In the genomic region with DNA sequence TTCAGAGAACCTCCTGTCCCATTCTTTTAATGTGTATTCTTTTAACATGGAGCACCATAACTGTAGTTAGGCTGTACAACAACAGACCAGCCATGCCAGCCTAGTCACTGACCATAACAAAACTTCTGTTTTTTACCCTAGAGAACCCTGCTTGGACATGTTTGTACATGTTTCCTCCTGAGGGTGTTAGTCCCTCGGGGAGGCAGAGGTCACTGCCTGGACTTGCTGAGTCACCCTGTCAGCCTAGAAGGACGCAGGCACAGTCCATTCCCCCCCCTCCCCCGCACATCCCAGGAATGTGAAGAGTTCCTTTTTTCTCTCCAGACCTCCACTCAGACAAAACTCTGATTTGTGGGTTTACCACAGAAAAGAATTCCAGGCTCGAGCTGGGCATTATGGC, we compare ENCODE assay signal across 8 mouse cellular contexts. TPM values are rescaled to one million over a fixed set of nuclear protein-coding genes. Genes with fewer than 3 reads are reported as not detected.
A peak's percentile ranks its signal among the peaks of the same experiment; 100 is the strongest.
DNase-seq lines count a peak whose midpoint lies in the region; ATAC-seq and TF ChIP-seq lines count a peak whose summit lies in the region.

No protein-coding gene starts in this region.

- 5% methylated on average over 4 of the region's 4 CpGs for WGBS in embryonic facial prominence, embryonic 11.5 days
- 4% methylated on average over 4 of the region's 4 CpGs for WGBS in intestine, embryonic 15.5 days
- WGBS in lung, embryonic 14.5 days, result 3% methylated on average over 4 of the region's 4 CpGs

- no peak overlapping the region for H3K4me3 ChIP-seq in layer of hippocampus, adult 2 months
- H3K4me3 ChIP-seq in embryonic facial prominence, embryonic 11.5 days (ENCODE audit: low read depth, low read length), result no peak overlapping the region
- no peak overlapping the region for H3K4me3 ChIP-seq in intestine, embryonic 15.5 days (replicated peaks)
- no peak overlapping the region for H3K4me3 ChIP-seq in lung, embryonic 14.5 days (ENCODE audit: low read depth, low read length)

- H3K27me3 ChIP-seq in embryonic facial prominence, embryonic 11.5 days (ENCODE audit: control insufficient read depth, insufficient read depth, low read length), result no peaks in the 10 kb centered on the region
- no peaks in the 10 kb centered on the region for H3K27me3 ChIP-seq in intestine, embryonic 15.5 days (replicated peaks)
- no peaks in the 10 kb centered on the region for H3K27me3 ChIP-seq in lung, embryonic 14.5 days (ENCODE audit: insufficient read depth, low read length)

- H3K4me1 ChIP-seq in embryonic facial prominence, embryonic 11.5 days (ENCODE audit: control insufficient read depth, insufficient read depth, low read length), result no peaks in the 10 kb centered on the region; the same call in 1 of the 2 replicates
- H3K4me1 ChIP-seq in intestine, embryonic 15.5 days (replicated peaks), result peaks cover 11% of the 10 kb centered on the region; the same call in 1 of the 2 replicates
- no peaks in the 10 kb centered on the region for H3K4me1 ChIP-seq in lung, embryonic 14.5 days (ENCODE audit: insufficient read depth)

- H3K27ac ChIP-seq in layer of hippocampus, adult 2 months, result peak overlapping the region; percentile 63
- no peak overlapping the region for H3K27ac ChIP-seq in embryonic facial prominence, embryonic 11.5 days (replicated peaks; ENCODE audit: low read depth, low read length)
- H3K27ac ChIP-seq in intestine, embryonic 15.5 days, result no peak overlapping the region
- peak overlapping the region; percentile 77; the same call in 1 of the 2 replicates for H3K27ac ChIP-seq in lung, embryonic 14.5 days (ENCODE audit: low read depth)

- no peak for TF ChIP-seq CTCF in layer of hippocampus, adult 2 months (conservative IDR thresholded peaks at IDR 0.05)
- no peak for TF ChIP-seq CTCF in lung, embryonic 14.5 days (IDR thresholded peaks at IDR 0.05; ENCODE audit: low read depth)

- no peak overlapping the region for H3K4me2 ChIP-seq in embryonic facial prominence, embryonic 11.5 days (ENCODE audit: low read depth, low read length)
- H3K4me2 ChIP-seq in intestine, embryonic 15.5 days (replicated peaks), result no peak overlapping the region
- H3K4me2 ChIP-seq in lung, embryonic 14.5 days, result no peak overlapping the region

- H3K36me3 ChIP-seq in embryonic facial prominence, embryonic 11.5 days (replicated peaks; ENCODE audit: control insufficient read depth, insufficient read depth, low read depth, low read length), result no peaks in the 10 kb centered on the region
- H3K36me3 ChIP-seq in intestine, embryonic 15.5 days, result no peaks in the 10 kb centered on the region
- H3K36me3 ChIP-seq in lung, embryonic 14.5 days (ENCODE audit: insufficient read depth), result no peaks in the 10 kb centered on the region

- no peak for ATAC-seq in embryonic facial prominence, embryonic 11.5 days (replicated peaks; ENCODE audit: insufficient number of reproducible peaks, low FRiP score, low TSS enrichment, low read depth)
- ATAC-seq in intestine, embryonic 15.5 days, result 0 out of 2 replicates have a peak, but pooled peaks have one; percentile 48
- peak; percentile 73 for ATAC-seq in lung, embryonic 14.5 days (ENCODE audit: insufficient read depth)
- no peak for ATAC-seq in cerebellum, adult (ENCODE audit: insufficient number of reproducible peaks, low FRiP score, low TSS enrichment)

- DNase-seq in layer of hippocampus, adult 2 months (ENCODE audit: low spot score in 2 of 2), result no peak
- DNase-seq in layer of hippocampus, postnatal 14 days (ENCODE audit: low spot score in 2 of 2), result no peak
- peak; percentile 42 for DNase-seq in embryonic facial prominence, embryonic 11.5 days (ENCODE audit: low spot score)
- DNase-seq in lung, embryonic 14.5 days, result peak; percentile 53
- no peak for DNase-seq in thymus, postnatal 36 days
- DNase-seq in layer of hippocampus, adult 8-10 months (ENCODE audit: low spot score in 2 of 2), result no peak

- no peak overlapping the region for H3K9ac ChIP-seq in embryonic facial prominence, embryonic 11.5 days (replicated peaks; ENCODE audit: low read length)
- H3K9ac ChIP-seq in intestine, embryonic 15.5 days, result no peak overlapping the region
- no peak overlapping the region for H3K9ac ChIP-seq in lung, embryonic 14.5 days

- no peaks in the 10 kb centered on the region for H3K9me3 ChIP-seq in embryonic facial prominence, embryonic 11.5 days (replicated peaks; ENCODE audit: control insufficient read depth, low read length)
- no peaks in the 10 kb centered on the region for H3K9me3 ChIP-seq in intestine, embryonic 15.5 days
- no peaks in the 10 kb centered on the region for H3K9me3 ChIP-seq in lung, embryonic 14.5 days (ENCODE audit: low read depth, low read length)

RNA-seq across cellular contexts. Expression of a gene that starts 7.0 kb away (rescaled TPM):
- total RNA-seq in layer of hippocampus, adult 2 months (2021), result 10 to 100 TPM; 55.1 to 66.0 TPM
- total RNA-seq in layer of hippocampus, postnatal 14 days (2021), result 10 to 100 TPM; 59.1 to 62.8 TPM
- polyA plus RNA-seq in embryonic facial prominence, embryonic 11.5 days (2014; fragmentation: Nextera tagmentation; extraction: Ambion mirVana), result 47.7 and 50.5 TPM in 2 replicates
- polyA plus RNA-seq in intestine, embryonic 15.5 days (2015; fragmentation: Nextera tagmentation; extraction: Ambion mirVana), result 34.0 and 35.1 TPM in 2 replicates
- polyA plus RNA-seq in lung, embryonic 14.5 days (2014; fragmentation: Nextera tagmentation; extraction: Ambion mirVana), result 49.1 and 50.5 TPM in 2 replicates
- total RNA-seq in layer of hippocampus, adult 8-10 months (2022), result 10 to 100 TPM; 54.5 to 67.0 (median 58.7) TPM

RNA-seq across cellular contexts. Expression of a gene that starts 28.6 kb away (rescaled TPM):
- total RNA-seq in layer of hippocampus, adult 2 months (2021), result 10 to 100 TPM; 31.4 to 33.1 TPM
- total RNA-seq in layer of hippocampus, postnatal 14 days (2021), result 10 to 100 TPM; 31.9 to 35.0 TPM
- 20.1 and 22.2 TPM in 2 replicates for polyA plus RNA-seq in embryonic facial prominence, embryonic 11.5 days (2014; fragmentation: Nextera tagmentation; extraction: Ambion mirVana)
- polyA plus RNA-seq in intestine, embryonic 15.5 days (2015; fragmentation: Nextera tagmentation; extraction: Ambion mirVana), result 11.7 and 11.8 TPM in 2 replicates
- 16.4 and 16.7 TPM in 2 replicates for polyA plus RNA-seq in lung, embryonic 14.5 days (2014; fragmentation: Nextera tagmentation; extraction: Ambion mirVana)
- total RNA-seq in layer of hippocampus, adult 8-10 months (2022), result 10 to 100 TPM; 29.7 to 33.1 (median 31.9) TPM

Comparison
In these comparisons a context has a peak if more than half of its experiments do, and no peak if none do; other contexts are left out.
1. DNase-seq: peak in embryonic facial prominence, embryonic 11.5 days (single experiment) and lung, embryonic 14.5 days (single experiment); none in layer of hippocampus, adult 2 months (0 of 2), layer of hippocampus, postnatal 14 days (0 of 2), thymus, postnatal 36 days (0 of 2) and layer of hippocampus, adult 8-10 months (0 of 2).
2. H3K27ac ChIP-seq: peak in layer of hippocampus, adult 2 months (single experiment) and lung, embryonic 14.5 days (single experiment); none in embryonic facial prominence, embryonic 11.5 days (single experiment) and intestine, embryonic 15.5 days (single experiment).
3. ATAC-seq: peak in intestine, embryonic 15.5 days (single experiment) and lung, embryonic 14.5 days (single experiment); none in embryonic facial prominence, embryonic 11.5 days (single experiment) and cerebellum, adult (single experiment).